Mouse (Mus musculus) brain, embryonic 14.5 days (tissue): ENCODE data around the gene Rock2. TPM values are rescaled to one million over a fixed set of nuclear protein-coding genes. Genes with fewer than 3 reads are reported as not detected.

Experiments used
- DNase-seq: peaks from one replicate; pipeline ENCODE4 v3.0.0-alpha.2; 2011; ENCODE audit warnings: low read depth
- CTCF ChIP-seq: fragments of 200-500 bp; IDR thresholded peaks from 2 replicates; pipeline ENCODE4 v1.5.1; 2012; ENCODE audit warnings: inconsistent platforms, mild to moderate bottlenecking, moderate library complexity, borderline replicate concordance; ENCODE audit not compliant: insufficient read depth, insufficient read length; ENCODE audit errors: extremely low read depth
- POLR2A ChIP-seq: fragments of 200-500 bp; IDR thresholded peaks from 2 replicates; pipeline ENCODE4 v1.6.1; 2012; ENCODE audit warnings: mild to moderate bottlenecking, inconsistent platforms, borderline replicate concordance; ENCODE audit not compliant: poor library complexity, insufficient read depth, insufficient read length, severe bottlenecking; ENCODE audit errors: extremely low read depth
- polyA plus RNA-seq: library from polyadenylated mRNA; depleted of rRNA; stranded (reverse); fragments of >200 nt; gene quantifications from 2 replicates; pipeline ENCODE4 v1.2.3, GENCODE M21; 2012

The Rock2 gene
- polyA plus RNA-seq, 1 experiment = 21.8 TPM

DNA sequence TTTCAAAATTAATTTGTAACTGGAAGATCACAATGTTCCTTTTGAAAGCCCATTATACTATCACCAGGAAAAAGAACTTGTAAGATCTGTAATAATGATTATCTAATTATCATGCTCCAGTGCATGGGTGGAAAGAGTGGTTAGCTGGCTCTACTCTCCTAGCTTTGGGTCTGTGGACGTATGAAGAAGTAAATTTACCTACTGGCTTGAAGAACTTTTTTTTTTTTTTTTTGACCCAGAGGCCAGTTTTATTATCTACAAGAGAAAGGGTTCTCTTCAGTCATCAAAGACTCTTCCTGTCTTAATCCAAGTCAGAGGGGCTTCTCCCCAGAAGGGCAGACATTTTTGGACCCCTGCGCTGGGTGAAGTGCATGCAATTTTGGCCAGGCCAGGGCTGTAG lies 1.7 kb upstream of the Rock2 start:
- TF ChIP-seq POLR2A (no peak), CTCF (no peak)
- DNase-seq = no peak

DNA sequence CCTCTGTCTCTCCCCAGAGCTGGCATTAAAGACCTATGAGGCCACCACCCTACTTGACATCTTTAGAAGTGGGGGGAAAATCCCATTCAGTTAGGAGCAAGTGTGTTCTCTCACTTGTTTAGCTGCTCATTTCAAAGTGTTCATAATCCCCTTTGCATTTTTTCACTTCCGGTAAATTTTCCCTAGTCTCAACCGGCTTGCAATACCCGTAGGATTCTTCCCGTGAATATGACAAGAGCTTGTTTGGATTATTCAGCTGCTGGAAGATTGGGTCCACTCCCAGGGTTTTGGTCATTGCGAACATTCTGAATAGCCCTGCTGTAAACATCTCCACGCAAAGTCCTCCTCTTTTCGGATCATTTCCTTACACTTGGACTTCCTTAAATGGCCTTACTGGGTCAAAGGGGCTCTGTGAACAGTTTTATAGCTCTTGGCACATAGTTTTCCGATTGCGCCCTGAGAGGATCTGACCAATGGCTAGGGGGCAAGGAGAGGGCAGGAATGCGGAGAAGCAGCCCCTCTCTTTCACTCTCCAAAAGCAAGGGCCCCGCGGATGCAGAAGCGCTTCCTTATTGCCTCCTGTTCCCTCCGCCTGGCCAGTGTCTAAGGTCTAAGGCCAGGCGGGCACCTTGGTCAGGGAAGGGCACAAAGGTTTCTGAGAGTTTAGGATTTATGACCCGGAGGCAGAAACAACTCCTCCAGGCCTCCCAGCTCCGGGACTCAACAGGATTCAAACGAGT lies 869 bp upstream of the Rock2 start:
- DNase-seq = peak; percentile 50
- TF ChIP-seq CTCF (no peak), POLR2A (no peak)

DNA sequence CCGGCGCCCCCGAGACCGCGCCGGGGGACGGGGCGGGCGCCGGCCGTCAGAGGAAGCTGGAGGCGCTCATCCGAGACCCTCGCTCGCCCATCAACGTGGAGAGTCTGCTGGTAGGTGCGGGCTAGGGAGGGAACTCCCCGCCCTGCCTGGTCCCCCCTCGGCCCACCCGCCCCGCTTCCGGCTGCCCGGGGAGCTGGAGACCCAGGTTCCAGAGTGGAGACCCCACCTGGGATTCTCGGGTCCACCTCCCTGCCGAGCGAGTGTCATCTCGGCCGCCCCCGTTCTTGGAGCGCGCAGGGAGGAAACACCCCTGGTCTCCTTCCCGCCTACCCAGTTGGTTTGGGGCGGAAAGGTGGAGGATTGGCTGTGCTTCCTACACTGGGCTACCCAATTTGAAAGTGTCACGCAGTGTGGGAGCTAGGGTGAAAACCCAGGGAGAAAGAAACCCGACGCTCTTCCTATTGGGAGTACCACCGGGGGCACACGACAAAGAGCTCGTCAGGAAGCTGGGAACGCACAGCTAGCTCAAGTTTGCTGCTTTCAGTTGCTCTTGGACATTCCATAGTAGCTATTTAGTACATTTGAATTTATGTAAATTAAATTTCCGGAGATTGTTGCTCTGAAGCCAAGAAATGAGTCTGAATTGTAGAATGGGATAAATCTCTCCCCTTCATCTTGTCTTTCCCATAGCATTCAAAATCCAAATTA lies 680 bp downstream of the Rock2 start:
- no peak for TF ChIP-seq CTCF
- no peak for TF ChIP-seq POLR2A
- DNase-seq = peak; percentile 60

DNA sequence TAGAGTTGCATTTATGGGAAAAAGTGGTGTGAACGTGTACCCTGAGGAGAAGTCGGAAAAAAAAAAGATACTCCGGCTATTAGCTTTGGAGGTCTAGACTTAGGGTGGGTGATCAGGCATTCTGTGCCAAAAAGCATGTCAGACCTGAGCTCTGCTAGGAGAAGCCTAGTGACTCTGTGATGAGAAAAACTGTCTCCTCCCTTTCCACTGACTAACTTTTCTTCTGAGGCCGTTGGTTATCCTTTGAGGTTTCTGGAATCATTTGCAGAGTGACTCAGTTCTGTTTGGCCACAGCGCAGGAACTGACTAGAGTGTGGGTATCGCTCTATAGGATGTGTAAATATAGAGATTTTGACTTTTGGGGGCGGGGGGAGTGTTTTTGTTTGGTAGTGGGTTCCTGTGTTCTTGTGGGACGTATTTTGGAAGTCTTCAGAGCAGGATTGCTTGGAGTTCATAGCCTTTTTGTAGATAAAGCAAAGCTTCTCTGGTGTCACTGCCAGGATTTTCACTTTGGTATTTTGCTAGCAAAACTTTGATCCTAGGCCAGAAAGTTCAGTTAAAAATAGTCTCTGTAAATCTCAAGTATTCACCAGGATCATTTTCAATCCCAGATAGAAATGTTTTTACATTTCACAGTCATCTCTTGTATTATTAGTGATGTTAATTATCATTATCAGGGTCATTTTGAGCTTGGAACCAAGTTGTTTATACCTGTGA lies 1.5 kb downstream of the Rock2 start:
- DNase-seq = peak; percentile 22
- TF ChIP-seq POLR2A = no peak
- no peak for TF ChIP-seq CTCF

DNA sequence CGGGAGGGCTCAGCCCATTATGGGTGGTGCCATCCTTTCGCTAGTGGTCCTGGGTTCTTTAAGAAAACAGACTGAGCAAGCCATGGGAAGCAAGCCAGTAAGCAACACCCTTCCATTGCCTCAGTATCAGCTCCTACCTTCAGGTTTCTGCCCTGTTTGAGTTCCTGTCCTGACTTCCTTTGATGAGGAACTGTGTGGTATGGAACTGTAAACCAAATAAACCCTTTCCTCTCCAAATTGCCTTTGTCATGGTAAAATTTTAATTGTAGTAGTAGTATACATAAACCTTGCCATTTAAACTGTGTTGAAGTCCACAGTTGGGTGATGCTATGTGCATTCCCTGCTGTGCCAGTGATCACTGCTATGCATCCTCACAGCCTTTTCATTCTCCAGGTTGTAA lies 2.5 kb downstream of the Rock2 start:
- TF ChIP-seq CTCF (no peak), POLR2A (no peak)
- DNase-seq = no peak

DNA sequence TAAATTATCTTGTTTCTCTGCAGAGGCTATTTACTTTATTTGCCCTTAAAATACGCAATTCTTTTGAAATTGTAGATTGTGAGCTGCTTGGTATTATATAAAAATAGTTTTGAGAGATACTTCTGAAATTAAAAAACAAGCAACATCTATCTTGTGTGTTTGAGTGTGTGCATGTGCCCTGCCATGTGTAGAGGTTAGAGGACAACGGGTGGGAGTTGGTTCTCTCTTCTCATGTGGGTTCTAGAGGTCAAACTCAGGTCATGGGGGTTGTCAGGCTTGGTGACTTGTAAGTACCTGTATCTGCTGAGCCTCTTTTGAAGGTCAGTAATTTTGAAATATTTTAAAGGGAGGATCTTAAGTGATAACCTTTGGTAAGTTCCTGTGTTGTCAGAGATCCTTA lies 3.5 kb downstream of the Rock2 start:
- no peak for DNase-seq
- TF ChIP-seq CTCF = no peak
- no peak for TF ChIP-seq POLR2A

DNA sequence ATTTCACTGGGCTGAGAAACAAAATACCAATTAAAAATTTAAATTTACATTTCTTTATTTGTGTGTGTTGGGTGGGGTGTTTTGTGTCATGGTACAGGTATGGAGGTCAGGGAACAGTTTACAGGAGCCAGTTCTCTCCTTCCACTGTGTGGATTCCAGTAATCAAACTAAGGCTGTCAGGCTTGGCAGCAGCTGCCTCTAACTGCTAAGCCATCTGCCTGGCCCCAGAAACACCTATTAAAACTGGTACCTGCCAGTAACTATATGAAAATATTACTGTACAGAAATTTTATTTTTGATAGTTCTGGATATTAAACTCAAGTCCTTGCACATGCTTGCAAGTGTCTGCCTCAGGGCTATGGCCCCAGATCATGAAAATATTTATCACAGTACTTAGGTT lies 4.1 kb downstream of the Rock2 start:
- TF ChIP-seq CTCF (no peak), POLR2A (no peak)
- DNase-seq = no peak

DNA sequence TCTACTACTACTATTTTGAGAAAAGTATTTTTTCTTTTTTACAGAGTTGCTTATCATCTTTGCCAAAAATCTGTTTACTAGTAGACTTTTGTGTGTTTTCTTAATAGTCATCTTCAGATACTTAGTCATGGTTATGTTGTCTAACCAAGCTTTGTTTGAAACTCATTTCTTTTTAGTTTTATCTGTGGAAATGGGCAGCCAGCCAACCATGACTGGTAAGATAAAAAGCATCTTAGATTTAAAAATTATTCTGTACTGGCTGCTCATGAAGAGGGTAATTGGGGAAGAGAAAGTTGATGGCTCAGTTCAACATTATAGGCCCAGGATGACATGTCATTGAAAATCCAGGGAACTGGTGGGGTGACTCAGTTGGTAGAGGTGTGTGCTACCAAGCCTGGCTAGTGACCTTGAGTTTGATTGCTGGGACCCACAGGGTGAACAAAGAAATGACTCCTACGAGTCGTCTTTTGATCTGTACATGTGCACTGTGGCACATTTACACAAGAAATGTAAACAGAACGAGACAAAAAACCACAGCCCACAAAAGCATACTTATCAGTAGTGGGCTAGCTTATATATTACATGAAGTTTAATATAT lies 6.0 kb downstream of the Rock2 start:
- TF ChIP-seq CTCF (no peak), POLR2A (no peak)
- no peak for DNase-seq

DNA sequence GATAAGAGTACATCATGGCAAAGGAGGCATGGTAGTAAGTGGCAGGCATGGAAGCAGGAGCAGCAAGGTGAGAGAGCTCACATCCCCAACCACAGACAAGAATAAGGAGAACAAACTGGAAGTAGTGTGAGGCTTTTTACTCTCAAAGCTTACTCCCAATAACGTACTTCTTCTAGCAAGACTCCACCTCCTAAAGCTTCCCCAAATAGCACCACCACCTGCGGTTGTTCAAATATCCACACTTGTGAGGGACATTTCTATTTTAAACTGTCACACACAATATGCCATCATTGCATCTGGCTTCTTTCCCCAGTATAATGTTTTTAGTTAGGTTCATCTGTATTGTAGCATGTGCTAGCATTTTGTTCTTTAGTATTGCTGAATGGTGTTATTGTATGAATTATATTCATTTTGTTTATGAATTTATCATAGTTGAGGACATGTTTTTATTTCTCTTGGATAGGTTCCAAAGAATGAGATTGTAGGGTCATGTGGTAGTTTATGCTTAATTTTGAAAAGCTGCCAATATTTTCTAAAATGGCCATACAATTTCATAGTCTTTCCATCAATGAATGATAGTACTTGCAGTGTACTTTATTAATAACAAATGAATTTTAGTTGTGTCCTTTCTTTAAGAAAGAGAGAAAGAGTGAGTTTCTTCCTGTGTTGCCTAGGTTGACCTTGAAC lies 9.4 kb downstream of the Rock2 start:
- TF ChIP-seq CTCF = no peak
- TF ChIP-seq POLR2A = no peak
- DNase-seq = no peak

DNA sequence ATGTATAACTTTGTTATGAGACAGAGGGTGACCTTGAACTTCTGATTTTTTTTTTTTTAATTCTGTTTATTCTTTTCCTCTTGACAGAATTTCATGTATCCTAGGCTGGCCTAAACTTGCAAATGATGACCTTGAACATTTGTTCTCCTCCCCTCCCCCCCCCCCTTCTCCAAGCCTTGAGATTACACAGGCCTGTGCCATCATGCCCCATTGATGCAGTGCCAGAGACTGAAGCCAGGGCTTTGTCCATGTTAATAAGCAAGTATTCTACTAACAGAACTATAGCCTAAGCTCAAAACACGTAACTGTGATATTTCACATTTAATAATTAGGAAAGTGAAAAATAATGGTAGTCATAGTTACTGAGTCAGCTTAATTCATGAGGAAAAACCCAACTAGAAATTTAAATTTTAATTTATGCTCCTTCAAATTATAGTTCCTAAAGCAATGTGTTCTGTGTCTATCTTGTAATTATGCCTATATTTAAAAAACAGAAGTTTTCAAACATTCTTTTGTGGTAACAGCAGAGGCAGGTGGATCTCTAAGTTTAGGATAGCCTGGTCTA lies 12.7 kb downstream of the Rock2 start:
- TF ChIP-seq POLR2A = no peak
- no peak for TF ChIP-seq CTCF
- DNase-seq = no peak
